Mouse (Mus musculus) small intestine, adult 2 months (tissue): ENCODE data around the gene Slc24a3.

ENCODE experiments used
- CTCF ChIP-seq: fragments of 200-500 bp; IDR thresholded peaks from 2 replicates; pipeline ENCODE4 v1.5.1; 2012; ENCODE audit warnings: low read depth, mild to moderate bottlenecking, control low read depth, inconsistent platforms, low read length, moderate library complexity, mixed read lengths; ENCODE audit not compliant: insufficient replicate concordance, insufficient read length; ENCODE audit errors: extremely low read depth
- POLR2A ChIP-seq: fragments of 200-500 bp; IDR thresholded peaks from 2 replicates; pipeline ENCODE4 v1.6.1; 2012; ENCODE audit warnings: low read depth, mild to moderate bottlenecking, control low read depth, inconsistent platforms, low read length, moderate library complexity

GRCm38 (mm10) chr2:145373803-145374202 lies 206.2 kb downstream of the Slc24a3 start:
- TF ChIP-seq CTCF (no peak), POLR2A (no peak)
